Mouse (Mus musculus) bone marrow, adult 2 months (tissue): ENCODE results near the gene Mief1. TPM values are rescaled to one million over a fixed set of nuclear protein-coding genes. Genes with fewer than 3 reads are reported as not detected.

ENCODE experiments used
- H3K27ac ChIP-seq: fragments of 200-500 bp; 2 replicates; pipeline ENCODE4 v1.5.1; 2012; ENCODE audit warnings: low read depth, mild to moderate bottlenecking, control low read depth, inconsistent platforms, low read length; ENCODE audit not compliant: control insufficient read depth, poor library complexity, insufficient read depth
- H3K4me1 ChIP-seq: fragments of 200-500 bp; 2 replicates; pipeline ENCODE4 v1.6.1; 2011; ENCODE audit warnings: low read length; ENCODE audit not compliant: control insufficient read depth, insufficient read depth
- H3K4me3 ChIP-seq: fragments of 200-500 bp; replicated peaks from 2 replicates; pipeline ENCODE3; 2011; ENCODE audit warnings: mild to moderate bottlenecking, low read depth, low read length, control low read depth; ENCODE audit not compliant: control insufficient read depth
- CTCF ChIP-seq: fragments of 200-500 bp; IDR thresholded peaks from 2 replicates; pipeline ENCODE4 v1.5.1; 2011; ENCODE audit warnings: low read length, control low read depth; ENCODE audit not compliant: control insufficient read depth, insufficient read depth
- POLR2A ChIP-seq: fragments of 200-500 bp; IDR thresholded peaks from 2 replicates; pipeline ENCODE4 v1.6.1; 2011; ENCODE audit warnings: low read depth, mild to moderate bottlenecking, control low read depth, low read length, borderline replicate concordance; ENCODE audit not compliant: control insufficient read depth
- WGBS: fragments of 180-500 bp; shearing (Covaris S2); methylation state at CpG from one replicate; pipeline ENCODE4 v1.1.7; 2018; 5-methylcytosine and 5-hydroxymethylcytosine counted together
- polyA plus RNA-seq: library from polyadenylated mRNA; stranded (reverse); fragments of >200 nt; gene quantifications from 2 replicates; pipeline ENCODE4 v1.2.4, GENCODE M21; 2011; ENCODE audit warnings: low replicate concordance; ENCODE audit not compliant: missing spikeins, insufficient read depth, insufficient read length

Mief1 gene
- polyA plus RNA-seq, 1 experiment: 16.3 TPM

DNA sequence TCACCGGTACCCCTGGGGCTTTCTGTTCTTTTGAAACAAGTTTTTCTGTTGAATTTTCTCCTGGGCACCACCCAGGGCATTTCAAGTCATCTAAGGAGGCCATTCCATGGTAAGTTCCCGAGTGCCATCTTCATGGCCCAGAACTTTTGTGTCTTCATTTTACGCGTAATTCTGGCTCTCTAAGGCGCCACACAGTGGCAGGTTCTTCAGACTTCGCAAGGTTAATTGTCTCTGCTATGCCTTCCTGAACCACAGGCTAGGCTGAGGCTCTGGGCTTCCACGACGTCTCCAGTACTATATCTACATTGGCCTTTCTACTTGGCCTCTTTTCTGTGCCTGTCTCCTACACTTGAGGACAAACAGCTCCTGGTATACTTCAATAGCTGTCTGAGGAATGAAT is 12.8 kb upstream of the Mief1 start:
- peaks cover 4% of the 10 kb centered on the region; the same call in 1 of the 2 replicates for H3K4me1 ChIP-seq
- H3K4me3 ChIP-seq: no peak overlapping the region
- TF ChIP-seq POLR2A (no peak), CTCF (no peak)
- H3K27ac ChIP-seq: no peak overlapping the region
- 69% methylated on average over 8 of the region's 8 CpGs for WGBS

DNA sequence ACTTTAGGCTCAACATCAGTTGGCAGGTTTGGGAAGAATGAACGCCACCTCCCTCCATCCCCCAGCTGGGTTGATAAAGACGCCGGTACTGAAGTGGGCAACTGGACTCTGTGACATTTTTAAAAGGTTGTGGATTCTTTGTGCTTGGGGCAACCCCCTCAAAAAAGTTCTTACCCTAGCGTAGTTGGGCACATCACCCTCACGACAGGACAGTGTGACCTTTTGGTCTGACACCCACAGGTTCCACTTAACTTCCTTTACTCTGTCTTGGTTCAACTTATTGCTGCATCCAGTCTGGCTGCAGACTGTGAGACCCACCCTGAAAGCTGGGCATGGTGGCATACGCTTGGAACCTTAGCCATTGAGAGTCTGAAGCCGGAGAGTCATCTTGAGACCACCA is 10.1 kb upstream of the Mief1 start:
- no peak overlapping the region for H3K27ac ChIP-seq
- TF ChIP-seq CTCF (no peak), POLR2A (no peak)
- H3K4me1 ChIP-seq: peaks cover 3% of the 10 kb centered on the region; the same call in 1 of the 2 replicates
- WGBS: 80% methylated on average over 7 of the region's 7 CpGs
- no peak overlapping the region for H3K4me3 ChIP-seq

- H3K27ac ChIP-seq: no peak overlapping the region
- 25% methylated on average over 9 of the region's 9 CpGs for WGBS
- no peaks in the 10 kb centered on the region for H3K4me1 ChIP-seq
- TF ChIP-seq CTCF (peak; percentile 95), POLR2A (peak; percentile 43; the same call in 1 of the 2 replicates)
- H3K4me3 ChIP-seq: no peak overlapping the region
These were observed 8.6 kb upstream of the Mief1 start for GRCm38 (mm10) chr15:80225208-80225607.

- H3K27ac ChIP-seq: no peak overlapping the region
- H3K4me3 ChIP-seq: no peak overlapping the region
- TF ChIP-seq POLR2A (no peak), CTCF (peak; percentile 45)
- 47% methylated on average over 2 of the region's 2 CpGs for WGBS
- H3K4me1 ChIP-seq: no peaks in the 10 kb centered on the region
These were observed 8.0 kb upstream of the Mief1 start for GRCm38 (mm10) chr15:80225796-80226195.

DNA sequence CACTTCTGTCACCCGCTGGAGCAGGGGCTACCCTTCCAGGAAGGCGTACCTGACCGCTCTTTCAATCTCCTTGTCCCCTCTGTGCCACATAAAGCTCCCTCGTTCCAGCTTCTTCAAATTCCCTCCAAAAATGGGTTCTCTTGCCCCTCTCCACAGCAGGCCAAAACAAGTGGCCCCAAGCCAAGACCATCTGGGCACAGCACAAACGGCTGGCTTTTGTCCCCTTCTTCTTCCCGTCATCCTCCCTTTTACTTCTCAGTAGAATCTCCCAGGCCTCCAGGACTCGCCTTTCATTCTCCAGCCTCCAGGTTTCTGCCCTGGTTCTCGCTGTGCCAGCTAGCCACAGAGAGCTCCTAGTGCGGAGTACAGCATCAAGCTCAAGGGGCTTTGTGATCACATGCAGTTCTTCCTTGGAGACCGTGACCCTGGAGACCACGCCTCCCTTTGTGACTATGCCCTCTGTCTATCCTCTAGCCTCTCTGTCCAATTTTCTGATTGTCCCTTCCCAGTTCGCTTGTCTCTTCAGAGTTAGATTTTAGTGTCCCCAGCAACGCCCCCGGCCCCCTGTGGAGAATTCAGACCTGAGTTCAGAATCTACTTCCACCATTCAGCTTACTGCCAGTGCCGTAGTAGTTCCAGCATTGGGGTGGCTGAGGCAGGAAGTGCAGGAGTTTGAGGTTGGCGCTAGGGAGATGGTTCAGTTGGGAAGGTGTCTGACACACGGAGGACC is 5.6 kb upstream of the Mief1 start:
- Histone ChIP-seq H3K4me1 (no peaks in the 10 kb centered on the region), H3K27ac (no peak overlapping the region), H3K4me3 (no peak overlapping the region)
- TF ChIP-seq POLR2A: no peak
- no peak for TF ChIP-seq CTCF
- WGBS: 79% methylated on average over 17 of the region's 17 CpGs

- Histone ChIP-seq H3K27ac (no peak overlapping the region), H3K4me1 (no peaks in the 10 kb centered on the region; the same call in 1 of the 2 replicates), H3K4me3 (no peak overlapping the region)
- TF ChIP-seq CTCF (no peak), POLR2A (no peak)
- WGBS: 87% methylated on average over 2 of the region's 2 CpGs
These were observed 1.5 kb upstream of the Mief1 start for GRCm38 (mm10) chr15:80232331-80232730.

DNA sequence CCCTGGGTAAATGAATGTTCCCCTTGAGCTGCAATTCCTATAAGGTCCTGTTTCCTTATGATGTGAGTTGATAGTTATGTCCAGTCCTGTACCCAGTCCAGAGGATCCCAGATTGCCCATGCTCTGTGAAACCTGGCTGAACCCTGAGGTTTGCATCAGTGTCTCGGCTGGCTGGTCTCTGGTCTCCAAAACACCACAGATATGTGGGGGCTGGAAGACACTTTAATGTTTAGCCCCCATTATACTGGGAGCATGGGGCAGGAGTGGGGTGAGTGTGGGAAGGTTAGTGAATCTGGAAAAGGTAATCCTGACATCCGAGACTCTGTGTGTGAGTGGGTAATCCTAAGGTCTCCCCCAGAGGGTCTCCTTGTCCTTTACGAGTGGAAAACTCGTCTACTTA is 765 bp upstream of the Mief1 start:
- Histone ChIP-seq H3K27ac (no peak overlapping the region), H3K4me1 (no peaks in the 10 kb centered on the region; the same call in 1 of the 2 replicates), H3K4me3 (no peak overlapping the region)
- no peak for TF ChIP-seq POLR2A
- no peak for TF ChIP-seq CTCF
- whole genome bisulfite sequencing: 74% methylated on average over 4 of the region's 4 CpGs

DNA sequence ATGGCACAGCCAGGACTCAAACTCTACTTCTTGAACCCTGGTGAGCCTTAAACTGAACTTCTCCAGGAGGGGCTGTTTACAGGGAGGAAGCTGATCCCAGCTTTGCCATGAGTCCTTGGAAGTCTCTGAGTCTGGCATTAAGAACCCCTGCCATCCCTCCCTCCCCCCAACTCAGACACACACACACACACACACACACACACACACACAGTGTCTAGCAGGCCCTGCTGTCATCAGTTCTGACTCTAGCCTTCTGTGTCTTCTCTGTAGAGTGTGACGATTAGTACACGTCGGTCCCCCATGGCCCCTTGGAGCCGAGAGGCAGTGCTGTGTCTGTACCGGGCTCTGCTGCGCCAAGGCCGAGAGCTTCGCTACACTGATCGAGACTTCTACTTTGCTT is 1.7 kb downstream of the Mief1 start, which contains the start of gene AC140267.1:
AC140267.1 (plus strand) TSS at position 301 of the 400 bp plus-strand sequence.
- 97% methylated on average over 9 of the region's 9 CpGs for WGBS
- no peak within 1 kb of the TSS for H3K27ac ChIP-seq
- H3K4me3 ChIP-seq: peak within 1 kb of the TSS; percentile 82
- no peaks in the 10 kb centered on the region; the same call in 1 of the 2 replicates for H3K4me1 ChIP-seq
- TF ChIP-seq POLR2A (no peak), CTCF (no peak)
